Mouse (Mus musculus) heart, adult 2 months (tissue): ENCODE data around the gene Prkag2. TPM values are rescaled to one million over a fixed set of nuclear protein-coding genes. Genes with fewer than 3 reads are reported as not detected.

ENCODE experiments used
- DNase-seq, 2 experiments: peaks; one replicate each; pipeline ENCODE4 v3.0.0; 2021
- H3K27ac ChIP-seq: fragments of 200-600 bp; 2 replicates; pipeline ENCODE4 v1.8.1; 2022
- H3K27me3 ChIP-seq: fragments of 200-500 bp; 2 replicates; pipeline ENCODE4 v1.6.1; 2012; ENCODE audit warnings: mild to moderate bottlenecking, low read length, inconsistent platforms, mixed read lengths; ENCODE audit not compliant: control insufficient read depth, insufficient read depth
- H3K36me3 ChIP-seq: fragments of 200-500 bp; 2 replicates; pipeline ENCODE4 v1.6.1; 2012; ENCODE audit warnings: low read length, inconsistent platforms; ENCODE audit not compliant: control insufficient read depth, insufficient read depth
- H3K4me1 ChIP-seq: fragments of 200-500 bp; 2 replicates; pipeline ENCODE4 v1.6.1; 2011; ENCODE audit warnings: low read length; ENCODE audit not compliant: control insufficient read depth, insufficient read depth
- H3K4me3 ChIP-seq: fragments of 200-600 bp; 2 replicates; pipeline ENCODE4 v1.8.1; 2022
- H3K79me2 ChIP-seq: fragments of 200-500 bp; replicated peaks from 2 replicates; pipeline ENCODE4 v1.6.1; 2012; ENCODE audit warnings: mild to moderate bottlenecking, inconsistent platforms, low read length, moderate library complexity, mixed read lengths; ENCODE audit not compliant: control insufficient read depth, insufficient read depth
- H3K9ac ChIP-seq: fragments of 200-500 bp; 2 replicates; pipeline ENCODE4 v1.6.1; 2012; ENCODE audit warnings: low read depth, mild to moderate bottlenecking, control low read depth, inconsistent platforms, low read length, mixed read lengths
- CTCF ChIP-seq: fragments of 200-600 bp; IDR thresholded peaks from 2 replicates; pipeline ENCODE4 v1.8.1; 2022; ENCODE audit warnings: antibody characterized with exemption, mild to moderate bottlenecking, moderate library complexity
- EP300 ChIP-seq: fragments of 200-500 bp; IDR thresholded peaks from 2 replicates; pipeline ENCODE4 v1.6.1; 2011; ENCODE audit warnings: low read depth, low read length, control low read depth; ENCODE audit not compliant: insufficient read depth
- POLR2A ChIP-seq: fragments of 200-500 bp; IDR thresholded peaks from 2 replicates; pipeline ENCODE4 v1.6.1; 2011; ENCODE audit warnings: mild to moderate bottlenecking, low read depth, low read length, control low read depth; ENCODE audit not compliant: insufficient read depth
- WGBS: fragments of 180-500 bp; shearing (Covaris S2); methylation state at CpG from one replicate; pipeline ENCODE4 v1.1.7; 2018; 5-methylcytosine and 5-hydroxymethylcytosine counted together
- intact Hi-C: fragments of 180-260 bp; cut with DNase I; formaldehyde crosslinking; loops from one replicate; pipeline ENCODE4 v1.15.1; 2025
- polyA plus RNA-seq: library from polyadenylated mRNA; depleted of rRNA; stranded (reverse); fragments of >200 nt; gene quantifications from 2 replicates; pipeline ENCODE4 v1.2.3, GENCODE M21; 2012
- total RNA-seq, 2 experiments: library from RNA; stranded (reverse); gene quantifications; 2 replicates each; pipeline ENCODE4 v1.2.3; 2021

Gene Prkag2
- total and polyA plus RNA-seq, 3 experiments = 23.9 to 25.9 (median 25.2) TPM

DNA sequence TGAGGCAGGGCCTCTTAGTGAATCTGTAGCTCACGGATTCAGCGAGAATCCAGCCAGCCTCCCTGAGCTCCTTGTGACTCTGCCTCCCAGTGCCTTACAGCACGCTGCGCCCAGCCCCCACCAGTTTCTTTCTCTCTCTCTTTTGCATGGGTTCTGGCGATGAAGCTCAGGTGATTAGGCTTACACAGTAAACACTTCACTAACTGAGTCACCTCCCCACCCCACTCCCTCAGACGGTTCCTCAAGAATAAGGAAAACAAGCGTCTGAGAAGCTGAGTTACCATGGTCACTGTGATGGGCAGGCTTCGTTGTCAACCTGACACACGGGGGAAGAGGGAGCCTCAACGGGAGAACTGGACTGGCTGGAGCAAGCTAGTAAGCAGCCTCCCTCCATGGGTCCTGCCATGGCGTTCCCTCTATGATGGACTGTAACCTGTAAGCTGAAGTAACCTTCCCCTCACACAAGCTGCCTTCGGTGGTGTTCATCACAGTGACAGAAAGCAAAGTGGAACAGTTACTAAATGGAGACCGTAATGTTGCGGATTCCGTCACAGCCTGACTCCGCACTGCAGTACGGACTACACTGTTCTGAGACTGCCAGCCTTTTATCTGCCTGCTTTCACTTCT, 37.8 kb downstream of the Prkag2 start:
- WGBS = 82% methylated on average over 17 of the region's 17 CpGs
- Histone ChIP-seq H3K27me3 (no peaks in the 10 kb centered on the region), H3K9ac (no peak overlapping the region), H3K36me3 (no peaks in the 10 kb centered on the region), H3K27ac (no peak overlapping the region), H3K4me3 (no peak overlapping the region), H3K79me2 (no peaks in the 10 kb centered on the region), H3K4me1 (peaks cover 13% of the 10 kb centered on the region)
- DNase-seq = no peak
- intact Hi-C loops = no loop called here
- TF ChIP-seq CTCF (no peak), EP300 (no peak), POLR2A (no peak)

DNA sequence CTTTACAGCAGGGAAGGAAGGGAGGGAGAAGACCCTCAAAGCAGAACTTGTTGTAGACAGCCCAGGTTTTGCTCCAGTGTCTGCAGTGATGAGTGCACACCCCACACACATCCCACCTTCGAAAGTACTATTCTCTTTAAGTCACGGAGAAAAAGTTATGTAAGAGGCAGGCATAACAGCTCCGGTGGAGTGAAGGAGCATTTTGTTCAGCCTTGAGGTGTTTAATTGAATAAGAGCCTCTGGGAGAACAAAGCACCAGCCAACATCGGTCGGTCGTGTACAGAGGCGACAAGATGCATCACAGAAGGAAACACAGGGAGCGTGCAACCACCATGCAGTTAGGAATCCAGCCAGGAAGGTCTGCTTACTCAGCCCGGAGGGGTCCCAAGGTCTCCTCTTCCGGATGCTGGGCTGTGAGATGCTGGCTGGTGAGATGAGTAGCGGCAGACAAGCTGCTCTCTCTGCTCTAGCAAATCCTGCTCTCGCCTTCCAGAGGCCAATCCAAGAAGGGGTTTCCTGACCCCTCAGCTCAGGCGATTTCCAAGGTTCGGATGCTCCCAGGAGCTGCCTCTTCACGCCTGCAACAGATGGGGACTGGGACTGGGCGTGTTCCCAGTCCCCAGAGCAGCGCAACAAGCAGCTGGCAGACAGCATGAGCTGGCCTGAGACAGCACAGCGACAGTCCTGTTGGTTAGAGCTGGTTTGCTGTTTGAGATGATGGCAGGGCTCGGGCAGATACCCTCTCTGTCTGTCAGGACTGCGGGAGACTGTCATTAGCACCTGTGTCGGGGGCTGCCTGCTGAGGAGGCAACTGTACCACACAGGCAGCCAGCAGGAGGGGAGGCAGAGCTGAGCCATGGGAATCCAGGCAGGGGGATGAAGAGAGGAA, 41.3 kb downstream of the Prkag2 start:
- 40% methylated on average over 21 of the region's 21 CpGs for WGBS
- Histone ChIP-seq H3K27me3 (no peaks in the 10 kb centered on the region), H3K4me3 (no peak overlapping the region), H3K79me2 (no peaks in the 10 kb centered on the region), H3K27ac (no peak overlapping the region), H3K9ac (0 out of 2 replicates have a peak overlapping the region, but pooled peaks have one; percentile 2), H3K4me1 (peaks cover 7% of the 10 kb centered on the region), H3K36me3 (no peaks in the 10 kb centered on the region)
- DNase-seq = peak in 1 of 2 experiments; percentile 44
- TF ChIP-seq POLR2A (no peak), EP300 (no peak), CTCF (no peak)
- intact Hi-C loops = no loop called here

- Histone ChIP-seq H3K27ac (no peak overlapping the region), H3K36me3 (no peaks in the 10 kb centered on the region), H3K79me2 (no peaks in the 10 kb centered on the region), H3K4me3 (no peak overlapping the region), H3K4me1 (peaks cover 8% of the 10 kb centered on the region), H3K27me3 (no peaks in the 10 kb centered on the region), H3K9ac (no peak overlapping the region)
- DNase-seq = peak; percentile 68 to 72
- WGBS = 49% methylated on average over 7 of the region's 7 CpGs
- TF ChIP-seq POLR2A (no peak), EP300 (no peak), CTCF (no peak)
- intact Hi-C loops = no loop called here
Measured at GRCm38 (mm10) chr5:25058417-25058816, 42.0 kb downstream of the Prkag2 start.

GRCm38 (mm10) chr5:25055288-25055687, 45.2 kb downstream of the Prkag2 start:
- intact Hi-C loops = no loop called here
- Histone ChIP-seq H3K27ac (no peak overlapping the region), H3K9ac (no peak overlapping the region), H3K79me2 (no peaks in the 10 kb centered on the region), H3K36me3 (no peaks in the 10 kb centered on the region), H3K27me3 (no peaks in the 10 kb centered on the region), H3K4me3 (no peak overlapping the region), H3K4me1 (peaks cover 8% of the 10 kb centered on the region)
- no peak for TF ChIP-seq EP300
- TF ChIP-seq POLR2A = no peak
- no peak for TF ChIP-seq CTCF
- DNase-seq = no peak
- 83% methylated on average over 4 of the region's 4 CpGs for WGBS

GRCm38 (mm10) chr5:25053971-25054658, 46.3 kb downstream of the Prkag2 start:
- TF ChIP-seq POLR2A = no peak
- no peak for TF ChIP-seq EP300
- TF ChIP-seq CTCF = no peak
- intact Hi-C loops = no loop called here
- Histone ChIP-seq H3K36me3 (no peaks in the 10 kb centered on the region), H3K4me3 (no peak overlapping the region), H3K4me1 (peaks cover 3% of the 10 kb centered on the region), H3K27me3 (no peaks in the 10 kb centered on the region), H3K79me2 (no peaks in the 10 kb centered on the region), H3K27ac (no peak overlapping the region), H3K9ac (no peak overlapping the region)
- WGBS = 54% methylated on average over 7 of the region's 7 CpGs
- DNase-seq = no peak
